Mouse (Mus musculus) kidney, embryonic 14.5 days (tissue): Measurements from ENCODE around the gene Lta. TPM values are rescaled to one million over a fixed set of nuclear protein-coding genes. Genes with fewer than 3 reads are reported as not detected.
A peak's percentile ranks its signal among the peaks of the same experiment; 100 is the strongest.
"Not testable (repeated sequence)": the region's sequence is repeated elsewhere in the genome, so short reads cannot be mapped to it uniquely, and the experiment has no call there.

Experiments
- ATAC-seq: fragments of 200-750 bp; cut with Nextera tagmentation; 2 replicates; pipeline ENCODE4 v1.8.0; 2017; ENCODE audit warnings: moderate number of reproducible peaks, mild to moderate bottlenecking, moderate TSS enrichment, moderate library complexity; ENCODE audit not compliant: low FRiP score, low TSS enrichment
- H3K27ac ChIP-seq: fragments of 300-500 bp; sonication (generic); 2 replicates; pipeline ENCODE4 v1.5.1; 2014; ENCODE audit warnings: low read depth, mild to moderate bottlenecking, low read length, moderate library complexity, mixed read lengths
- H3K27me3 ChIP-seq: fragments of 300-500 bp; sonication (generic); 2 replicates; pipeline ENCODE4 v1.6.1; 2014; ENCODE audit warnings: mild to moderate bottlenecking, low read length; ENCODE audit not compliant: control insufficient read depth, insufficient read depth
- H3K36me3 ChIP-seq: fragments of 300-500 bp; sonication (generic); 2 replicates; pipeline ENCODE4 v1.6.1; 2014; ENCODE audit warnings: low read length, mixed read lengths; ENCODE audit not compliant: control insufficient read depth, insufficient read depth
- H3K4me1 ChIP-seq: fragments of 300-500 bp; sonication (generic); 2 replicates; pipeline ENCODE4 v1.6.1; 2014; ENCODE audit warnings: low read length, mixed read lengths; ENCODE audit not compliant: control insufficient read depth, insufficient read depth
- H3K4me2 ChIP-seq: fragments of 300-500 bp; sonication (generic); replicated peaks from 2 replicates; pipeline ENCODE4 v1.6.1; 2014; ENCODE audit warnings: low read depth, mild to moderate bottlenecking, low read length
- H3K4me3 ChIP-seq: fragments of 300-500 bp; sonication (generic); 2 replicates; pipeline ENCODE4 v1.5.1; 2014; ENCODE audit warnings: mild to moderate bottlenecking, low read length
- H3K9ac ChIP-seq: fragments of 300-500 bp; sonication (generic); 2 replicates; pipeline ENCODE4 v1.6.1; 2014; ENCODE audit warnings: low read depth, mild to moderate bottlenecking, low read length, moderate library complexity
- H3K9me3 ChIP-seq: fragments of 300-500 bp; sonication (generic); 2 replicates; pipeline ENCODE4 v1.6.1; 2016; ENCODE audit warnings: low read length; ENCODE audit not compliant: control insufficient read depth
- WGBS: fragments of 180-500 bp; shearing (Covaris S2); extraction: QIAGEN DNeasy Blood & Tissue Kit; methylation state at CpG from one replicate; pipeline ENCODE4 v1.1.7; 2014; 5-methylcytosine and 5-hydroxymethylcytosine counted together
- polyA plus RNA-seq: library from polyadenylated mRNA; unstranded; fragments of >200 nt; fragmentation: Nextera tagmentation; extraction: Ambion mirVana; gene quantifications from 2 replicates; pipeline ENCODE4 v1.2.1, GENCODE M21; 2014

Lta gene
- polyA plus RNA-seq, 1 experiment from 2014 or later: not detected

DNA sequence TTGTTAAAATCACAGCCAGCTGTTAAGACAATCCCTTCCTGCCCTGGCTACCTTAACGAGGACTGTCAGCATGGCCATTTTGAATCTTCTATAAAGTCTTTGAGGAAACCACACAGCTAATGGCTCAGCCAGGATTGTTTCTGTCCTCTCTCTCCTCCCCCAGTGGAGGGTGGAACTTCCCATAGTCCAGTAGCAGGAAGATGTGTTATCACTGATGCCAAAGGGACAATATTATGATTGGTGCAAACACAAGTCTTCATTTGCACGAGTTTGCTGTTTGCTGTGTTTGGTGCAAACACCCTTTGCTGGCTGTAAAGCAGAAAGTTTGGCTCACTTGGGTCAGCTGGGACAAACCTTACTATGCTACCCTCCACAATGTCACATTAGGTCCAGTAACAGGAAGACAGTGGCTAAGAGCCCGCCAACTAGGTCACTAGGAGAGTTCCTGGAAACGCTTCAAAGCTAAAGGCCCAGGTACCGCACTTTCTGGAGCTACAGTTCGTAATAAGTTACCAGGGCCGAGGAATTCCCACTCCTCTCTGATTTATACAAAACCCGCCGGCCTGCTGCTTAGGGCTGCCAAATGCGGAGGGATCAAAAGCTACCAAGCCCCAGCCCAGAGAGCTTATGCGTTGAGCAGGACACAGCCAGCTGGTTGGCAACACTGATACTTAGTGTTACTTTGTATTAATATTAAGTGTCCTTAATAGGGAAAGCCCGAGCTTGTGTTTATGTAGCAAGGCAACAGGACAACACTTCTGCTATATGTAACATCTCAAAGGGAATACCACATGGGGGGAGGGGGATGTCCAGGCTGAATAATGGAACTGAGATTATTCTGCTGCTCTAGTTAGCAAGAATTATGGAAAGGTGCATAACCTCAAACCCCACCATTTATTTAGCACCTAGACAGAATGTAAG lies 35.5 kb upstream of the Lta start:
- WGBS: 30% methylated on average over 12 of the region's 12 CpGs
- Histone ChIP-seq H3K4me3 (peak overlapping the region; percentile 85), H3K4me2 (peak overlapping the region; percentile 93)

DNA sequence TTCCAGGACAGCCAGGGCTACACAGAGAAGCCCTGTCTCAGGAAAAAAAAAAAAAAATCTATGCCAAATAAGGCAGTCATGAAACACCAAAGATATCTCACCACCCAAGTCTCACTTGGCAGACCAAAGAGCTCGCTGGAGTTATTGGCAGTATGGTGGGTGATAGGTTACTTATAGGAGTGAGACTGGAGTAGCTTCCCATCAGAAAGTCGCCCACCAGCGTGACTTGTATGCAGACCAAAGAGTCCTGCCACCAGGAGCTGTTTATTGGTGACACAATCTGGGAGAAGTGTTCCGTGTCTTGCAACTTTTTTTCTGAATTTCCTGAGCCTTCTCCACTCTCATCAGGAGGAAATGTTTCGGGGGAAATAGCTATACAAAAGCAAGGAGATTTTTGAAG lies 34.5 kb upstream of the Lta start:
- Histone ChIP-seq H3K4me1 (peaks cover 22% of the 10 kb centered on the region), H3K27me3 (no peaks in the 10 kb centered on the region), H3K9ac (no peak overlapping the region), H3K27ac (no peak overlapping the region), H3K4me3 (no peak overlapping the region), H3K4me2 (no peak overlapping the region), H3K9me3 (no peaks in the 10 kb centered on the region), H3K36me3 (peaks cover 17% of the 10 kb centered on the region)
- ATAC-seq: no peak
- 82% methylated on average over 5 of the region's 5 CpGs for WGBS

More for the DNA sequence above, 35.5 kb upstream of the Lta start:
- Histone ChIP-seq H3K9me3 (no peaks in the 10 kb centered on the region), H3K9ac (peak overlapping the region; percentile 99; the same call in 1 of the 2 replicates), H3K36me3 (peaks cover 27% of the 10 kb centered on the region), H3K27ac (peak overlapping the region; percentile 99), H3K27me3 (no peaks in the 10 kb centered on the region), H3K4me1 (peaks cover 31% of the 10 kb centered on the region)
- 0 out of 2 replicates have a peak, but pooled peaks have one; percentile 0 for ATAC-seq

DNA sequence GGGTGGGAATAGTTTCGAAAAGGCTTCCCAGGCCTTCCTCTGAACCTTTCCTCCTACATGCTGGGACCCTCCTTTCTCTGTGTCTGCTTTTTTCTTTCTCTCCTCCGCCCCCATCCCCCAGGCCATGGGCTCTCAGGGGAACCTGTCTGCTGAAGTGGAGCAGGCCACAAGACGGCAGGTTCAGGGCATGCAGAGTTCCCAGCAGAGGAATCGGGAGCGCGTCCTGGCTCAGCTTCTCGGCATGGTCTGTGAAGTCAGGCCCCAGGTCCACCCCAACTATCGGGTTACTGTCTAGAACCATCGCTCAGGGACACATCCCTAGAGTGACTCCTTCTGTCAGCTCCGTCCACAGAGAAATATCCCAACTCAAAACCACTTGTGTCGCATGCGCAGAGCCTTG lies 32.4 kb upstream of the Lta start:
- no peaks in the 10 kb centered on the region for H3K9me3 ChIP-seq
- 82% methylated on average over 12 of the region's 12 CpGs for WGBS
- H3K9ac ChIP-seq: no peak overlapping the region
- peaks cover 22% of the 10 kb centered on the region for H3K4me1 ChIP-seq
- ATAC-seq: no peak
- no peaks in the 10 kb centered on the region; the same call in 1 of the 2 replicates for H3K36me3 ChIP-seq
- H3K27ac ChIP-seq: no peak overlapping the region
- H3K4me3 ChIP-seq: no peak overlapping the region
- H3K27me3 ChIP-seq: no peaks in the 10 kb centered on the region
- H3K4me2 ChIP-seq: no peak overlapping the region

DNA sequence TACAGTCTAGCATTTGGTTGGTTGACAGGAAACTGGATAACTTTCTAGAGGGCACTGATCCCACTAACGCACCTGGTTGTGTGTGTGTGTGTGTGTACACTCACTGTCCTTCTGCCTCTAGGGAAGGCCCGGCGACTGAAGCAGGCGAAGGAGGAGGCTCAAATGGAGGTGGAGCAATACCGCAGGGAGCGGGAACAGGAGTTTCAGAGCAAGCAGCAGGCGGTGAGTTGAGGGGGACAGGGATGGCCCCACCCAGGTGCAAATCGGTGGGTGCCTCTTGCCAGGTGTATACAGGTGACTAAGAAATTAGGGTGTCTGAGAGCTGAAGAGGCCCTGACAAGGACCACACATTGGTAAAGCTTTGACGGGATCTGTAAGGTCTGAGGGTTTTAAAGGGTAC lies 31.8 kb upstream of the Lta start:
- 75% methylated on average over 9 of the region's 9 CpGs for WGBS
- no peaks in the 10 kb centered on the region for H3K9me3 ChIP-seq
- no peak overlapping the region for H3K27ac ChIP-seq
- H3K4me3 ChIP-seq: no peak overlapping the region
- peaks cover 27% of the 10 kb centered on the region for H3K4me1 ChIP-seq
- no peak for ATAC-seq
- no peak overlapping the region for H3K4me2 ChIP-seq
- no peak overlapping the region for H3K9ac ChIP-seq
- no peaks in the 10 kb centered on the region; the same call in 1 of the 2 replicates for H3K36me3 ChIP-seq
- H3K27me3 ChIP-seq: no peaks in the 10 kb centered on the region

DNA sequence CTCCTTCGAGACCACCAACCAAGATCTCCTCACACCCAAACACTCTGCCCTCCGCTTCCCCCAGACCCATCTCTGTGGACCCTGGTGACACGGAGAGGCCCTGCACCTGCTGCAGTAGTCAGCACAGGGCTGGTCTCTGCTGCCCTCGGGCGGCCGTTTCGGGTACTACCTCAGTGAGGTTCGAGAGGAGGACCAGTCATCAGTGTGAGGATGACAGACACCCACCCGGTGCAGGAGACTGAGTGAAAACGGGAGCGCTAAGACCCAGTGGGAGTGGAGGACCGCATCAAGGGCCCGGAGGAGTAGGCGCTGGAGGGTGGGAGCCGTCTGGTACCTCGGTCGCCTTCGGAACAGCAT lies 31.2 kb upstream of the Lta start:
- Histone ChIP-seq H3K9me3 (no peaks in the 10 kb centered on the region), H3K4me3 (peak overlapping the region; percentile 62), H3K4me2 (peak overlapping the region; percentile 79), H3K36me3 (peaks cover under 1% of the 10 kb centered on the region; the same call in 1 of the 2 replicates), H3K27me3 (no peaks in the 10 kb centered on the region), H3K9ac (peak overlapping the region; percentile 82), H3K4me1 (peaks cover 33% of the 10 kb centered on the region), H3K27ac (peak overlapping the region; percentile 97)
- ATAC-seq: peak; percentile 66
- WGBS: 2% methylated on average over 18 of the region's 18 CpGs

DNA sequence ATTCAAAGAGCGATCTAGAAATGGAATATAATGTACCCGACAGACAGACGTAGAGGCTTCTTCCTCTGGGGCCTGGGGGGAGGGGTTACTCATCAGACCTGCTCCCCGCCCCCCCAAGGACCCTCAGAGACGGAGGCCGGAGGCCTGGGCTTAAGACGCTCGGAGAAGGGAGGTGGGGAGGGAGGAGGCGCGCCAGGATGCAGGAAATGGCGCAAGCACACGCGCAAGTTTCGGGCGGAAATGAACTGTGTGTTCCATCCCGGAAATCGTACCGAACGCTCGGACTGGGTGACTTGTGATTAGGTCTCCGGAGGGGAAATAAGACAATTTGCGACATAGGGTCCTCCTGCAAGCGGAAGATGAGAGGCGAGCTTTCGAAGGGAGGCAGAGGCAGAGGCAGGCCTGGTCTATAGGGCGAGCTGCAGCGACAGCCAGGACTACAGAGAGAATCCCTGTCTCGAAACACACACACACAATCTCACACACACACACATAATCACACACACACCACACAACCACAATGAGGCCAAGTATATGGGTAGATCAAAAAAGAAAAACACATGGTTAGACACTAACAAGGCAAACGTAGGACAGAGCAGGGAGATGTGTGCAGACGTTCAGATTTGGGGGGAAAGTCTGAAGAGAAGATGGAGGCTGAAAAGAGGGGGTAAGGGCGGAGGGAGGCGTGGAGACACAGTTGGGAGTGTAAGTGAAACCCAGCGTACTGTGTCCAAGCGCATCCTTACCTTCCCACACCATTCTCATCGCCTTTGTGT lies 30.7 kb upstream of the Lta start, which contains the start of gene Nfkbil1:
Nfkbil1 (minus strand) TSS at position 179 of the 776 bp plus-strand sequence.
- under 1% methylated on average over 35 of the region's 35 CpGs for WGBS
- Histone ChIP-seq H3K9ac (peak within 1 kb of the TSS; percentile 82), H3K4me3 (peak within 1 kb of the TSS; percentile 62)

DNA sequence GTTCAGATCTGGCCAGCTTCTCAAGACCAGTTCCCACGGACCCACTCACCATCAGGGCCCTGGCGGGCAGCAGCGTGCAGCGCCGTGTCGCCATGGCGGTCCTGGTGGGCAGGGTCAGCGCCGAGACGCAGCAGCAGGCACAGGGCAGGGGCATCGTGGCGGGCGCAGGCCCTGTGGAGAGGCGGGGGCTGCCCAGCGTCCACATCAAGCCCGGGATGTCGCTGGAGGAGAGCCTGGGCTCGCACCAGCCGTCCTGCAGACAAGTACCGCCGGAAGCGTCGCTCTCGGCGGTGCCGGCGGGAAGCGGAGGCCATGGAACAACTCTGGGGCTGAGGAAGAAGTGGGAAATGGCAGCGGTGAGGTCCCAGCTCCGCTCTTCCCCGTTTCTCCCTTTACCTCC lies 29.8 kb upstream of the Lta start:
- Histone ChIP-seq H3K36me3 (peaks cover 12% of the 10 kb centered on the region), H3K27me3 (no peaks in the 10 kb centered on the region), H3K9ac (peak overlapping the region; percentile 82), H3K4me2 (peak overlapping the region; percentile 79), H3K4me1 (peaks cover 28% of the 10 kb centered on the region), H3K4me3 (peak overlapping the region; percentile 62), H3K9me3 (no peaks in the 10 kb centered on the region), H3K27ac (peak overlapping the region; percentile 97)
- 7% methylated on average over 30 of the region's 31 CpGs for WGBS
- ATAC-seq: peak; percentile 10; the same call in 1 of the 2 replicates

More for the DNA sequence above, 30.7 kb upstream of the Lta start, which contains the start of gene Nfkbil1:
- ATAC-seq: peak; percentile 82
- Histone ChIP-seq H3K36me3 (peaks cover 6% of the 10 kb centered on the region), H3K27me3 (no peaks in the 10 kb centered on the region), H3K27ac (peak within 1 kb of the TSS; percentile 97), H3K4me1 (peaks cover 32% of the 10 kb centered on the region), H3K4me2 (peak within 1 kb of the TSS; percentile 79), H3K9me3 (no peaks in the 10 kb centered on the region)

DNA sequence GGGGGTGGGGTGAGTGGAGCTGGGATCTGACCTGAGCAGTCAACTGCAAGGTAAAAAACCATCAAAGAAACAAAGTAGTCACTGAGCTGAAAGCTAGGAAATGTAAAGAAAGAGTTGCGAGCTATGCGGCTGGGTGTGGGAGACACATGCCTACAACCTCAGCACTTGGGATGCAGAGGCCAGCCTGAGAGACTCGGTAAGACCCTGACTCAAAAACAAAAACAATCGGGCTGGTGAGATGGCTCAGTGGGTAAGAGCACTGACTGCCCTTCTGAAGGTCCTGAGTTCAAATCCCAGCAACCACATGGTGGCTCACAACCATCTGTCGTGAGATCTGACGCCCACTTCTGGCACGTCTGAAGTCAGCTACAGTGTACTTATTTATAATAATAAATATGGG lies 28.9 kb upstream of the Lta start:
- H3K4me3 ChIP-seq: peak overlapping the region; percentile 62; the same call in 1 of the 2 replicates
- H3K9ac ChIP-seq, H3K27ac ChIP-seq, H3K27me3 ChIP-seq, H3K9me3 ChIP-seq, ATAC-seq: not testable (repeated sequence)
- 85% methylated on average over 7 of the region's 7 CpGs for WGBS
- H3K36me3 ChIP-seq: peaks cover 20% of the 10 kb centered on the region
- peaks cover 28% of the 10 kb centered on the region for H3K4me1 ChIP-seq
- peak overlapping the region; percentile 79 for H3K4me2 ChIP-seq
